Mouse (Mus musculus) cerebellum, adult 11-12 months (tissue): Measurements from ENCODE around the gene Fxyd3.

Experiments
- DNase-seq: peaks from one replicate; pipeline ENCODE4 v3.0.0; 2022

The Fxyd3 gene

DNA sequence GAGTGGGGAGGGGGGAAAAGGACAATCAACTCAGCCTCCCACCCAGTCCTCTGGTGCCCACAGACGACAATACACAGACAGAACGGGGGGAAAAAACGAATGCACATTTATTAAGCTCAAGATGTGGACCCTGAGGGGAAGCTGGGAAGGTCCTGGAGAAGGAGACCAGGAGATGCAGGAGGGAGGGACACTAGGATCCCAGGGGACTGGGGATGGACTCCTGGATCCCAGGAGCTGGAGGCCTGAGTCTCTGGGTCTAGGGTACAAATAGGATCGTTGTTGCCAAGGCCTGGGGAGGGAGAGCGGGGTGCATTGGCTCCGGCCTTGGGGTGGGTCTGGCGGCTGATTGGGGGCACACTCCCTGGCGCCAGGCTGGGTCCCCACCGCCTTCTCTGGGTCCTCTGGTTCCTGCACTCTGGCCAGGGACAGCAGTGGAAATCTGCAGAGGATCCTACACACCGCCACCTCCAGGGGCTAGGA lies 34.0 kb downstream of the Fxyd3 start, which contains the start of gene Fxyd5:
TSS of gene Fxyd5 (minus strand) at position 51 of the 480 bp plus-strand sequence.
- DNase-seq: no peak

DNA sequence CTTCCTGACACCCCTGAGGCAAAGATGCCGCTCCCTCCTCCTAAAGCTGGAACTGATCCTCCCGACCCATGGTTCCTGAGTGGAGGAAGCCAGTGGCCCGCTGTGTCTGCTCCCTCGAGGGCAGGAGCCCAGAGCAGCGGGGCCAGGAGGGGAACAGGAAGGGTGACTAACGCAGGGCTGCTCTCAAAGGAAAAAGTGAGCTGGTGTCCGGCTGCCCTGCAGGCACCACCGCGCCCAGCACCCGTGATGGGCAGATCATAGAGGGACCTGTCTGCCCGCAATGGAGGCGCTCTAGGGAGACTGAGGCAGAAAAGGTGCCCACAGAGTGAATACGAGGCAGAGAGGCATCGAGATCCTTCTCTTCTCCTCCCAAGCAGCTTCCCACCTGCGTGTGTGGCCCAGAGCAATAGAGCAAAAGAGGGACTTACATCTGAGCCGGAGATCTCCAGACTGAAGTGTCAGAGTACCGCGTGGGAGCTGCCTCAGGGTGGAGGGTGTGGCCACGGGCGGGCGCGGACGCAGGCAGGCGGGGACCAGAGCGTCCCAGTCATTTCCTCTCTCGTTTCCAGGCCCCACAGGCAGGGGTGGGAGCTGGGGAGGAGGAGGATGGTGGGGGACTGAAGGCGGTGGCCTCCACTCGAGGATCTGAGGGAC lies 34.7 kb downstream of the Fxyd3 start:
- no peak for DNase-seq

DNA sequence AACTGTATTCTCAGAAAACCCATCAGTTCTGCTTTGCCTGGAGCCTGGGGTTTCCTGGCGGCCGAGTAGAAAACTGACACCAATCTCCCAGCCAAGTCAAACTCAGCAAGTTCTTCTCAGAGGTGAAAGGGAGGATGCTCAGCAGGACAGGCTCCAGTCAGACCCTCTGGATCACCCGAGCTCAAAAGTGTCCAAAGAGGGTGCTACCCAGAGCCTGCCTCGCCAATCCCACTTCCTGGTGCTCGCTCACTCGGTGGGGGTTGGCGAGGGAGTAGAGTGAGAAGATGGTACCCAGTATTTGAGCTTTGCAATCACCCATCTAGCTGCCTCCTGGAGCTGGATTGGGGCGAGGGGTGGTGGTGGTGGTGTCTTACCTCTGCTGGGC lies 35.5 kb downstream of the Fxyd3 start:
- DNase-seq: no peak

DNA sequence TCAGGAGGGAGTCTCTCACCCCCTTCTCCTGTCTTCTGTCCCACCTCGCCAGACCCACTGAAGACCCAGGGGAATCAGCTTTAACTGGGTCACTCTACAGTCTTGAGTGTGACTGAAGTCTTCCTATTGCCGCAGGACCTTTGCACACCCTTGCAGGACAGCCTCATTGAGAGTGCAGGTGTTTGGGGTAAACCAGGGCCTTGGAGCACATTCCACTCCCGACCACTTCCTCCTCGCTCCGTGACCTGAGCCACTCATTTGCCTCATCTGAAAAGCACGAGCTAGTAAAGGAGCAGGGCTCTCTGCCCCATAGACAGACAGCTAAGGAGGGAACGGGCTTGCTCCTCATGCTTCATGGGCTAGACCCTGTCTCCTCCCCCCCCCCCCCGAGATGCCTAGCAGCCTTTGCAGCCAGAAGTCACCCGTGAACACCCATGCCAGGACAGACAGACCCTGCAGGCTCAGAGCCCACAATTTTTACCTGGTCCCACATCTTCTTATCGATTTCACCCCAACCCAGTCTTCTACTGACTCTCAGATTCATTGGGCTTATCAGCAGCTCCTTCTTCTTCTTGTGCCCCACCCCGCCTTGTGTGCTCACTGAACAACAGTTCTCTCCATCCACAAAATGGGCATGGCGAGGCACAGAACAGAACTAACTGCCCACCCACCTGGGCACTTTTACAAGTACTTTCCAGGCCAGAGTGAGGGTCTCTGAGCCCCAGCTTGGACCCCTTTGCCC lies 36.1 kb downstream of the Fxyd3 start:
- DNase-seq: no peak

DNA sequence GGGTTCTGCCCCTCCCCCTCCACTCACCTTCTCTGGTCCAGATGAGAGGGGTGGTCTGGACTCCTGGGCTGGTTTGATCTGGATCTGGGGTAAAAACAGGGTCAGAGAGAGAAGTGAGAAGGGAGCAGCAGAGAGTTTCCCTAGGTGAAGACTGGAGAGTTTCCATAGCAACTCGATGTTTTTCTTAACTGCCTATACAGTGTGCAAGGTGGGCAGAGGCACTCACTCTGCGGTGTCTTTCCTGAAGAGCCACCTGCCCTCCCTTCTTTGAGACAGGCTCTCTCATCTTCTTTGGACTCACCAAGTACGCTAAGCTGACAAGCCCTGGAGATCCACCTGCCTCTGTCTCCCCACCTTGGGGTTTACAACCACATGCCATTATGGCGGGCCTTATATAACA lies 37.5 kb downstream of the Fxyd3 start:
- no peak for DNase-seq

DNA sequence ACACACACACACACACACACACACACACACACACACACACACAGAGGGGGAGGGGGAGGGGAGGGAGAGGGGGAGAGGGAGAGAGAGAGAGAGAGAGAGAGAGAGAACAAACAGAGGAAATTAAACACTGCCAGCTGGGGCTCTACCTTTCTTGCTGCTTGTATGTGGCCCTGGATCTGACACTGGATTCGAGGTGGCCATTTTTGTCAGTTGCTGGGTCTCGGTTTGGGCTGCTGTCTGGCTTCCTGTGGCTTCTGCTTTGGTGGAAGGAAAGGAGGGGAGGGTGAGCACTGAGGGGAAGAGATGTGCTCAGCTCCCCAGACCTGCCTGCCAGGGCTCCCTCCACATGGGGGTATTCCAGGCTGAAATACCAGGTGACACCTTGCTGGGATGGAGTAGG lies 38.8 kb downstream of the Fxyd3 start:
- no peak for DNase-seq

DNA sequence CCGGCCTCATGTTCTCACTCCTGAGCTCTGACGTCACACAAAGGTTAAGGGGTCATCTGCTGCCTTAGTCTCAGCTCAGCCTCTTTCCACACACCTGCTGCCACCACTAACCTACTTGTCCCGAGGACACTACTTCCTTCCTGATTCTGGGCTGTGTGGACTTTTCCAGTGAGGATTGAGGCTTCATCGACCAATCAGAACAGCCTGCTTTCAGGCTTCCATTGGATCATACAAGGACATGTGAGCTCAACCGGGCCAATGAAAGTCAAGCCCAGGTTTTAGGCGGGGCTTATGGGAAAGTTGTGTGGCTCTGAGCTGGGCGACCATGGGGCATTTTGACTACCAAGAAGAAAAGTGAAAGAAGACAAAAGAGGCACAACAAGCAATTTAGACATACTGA lies 39.6 kb downstream of the Fxyd3 start:
- DNase-seq: no peak

DNA sequence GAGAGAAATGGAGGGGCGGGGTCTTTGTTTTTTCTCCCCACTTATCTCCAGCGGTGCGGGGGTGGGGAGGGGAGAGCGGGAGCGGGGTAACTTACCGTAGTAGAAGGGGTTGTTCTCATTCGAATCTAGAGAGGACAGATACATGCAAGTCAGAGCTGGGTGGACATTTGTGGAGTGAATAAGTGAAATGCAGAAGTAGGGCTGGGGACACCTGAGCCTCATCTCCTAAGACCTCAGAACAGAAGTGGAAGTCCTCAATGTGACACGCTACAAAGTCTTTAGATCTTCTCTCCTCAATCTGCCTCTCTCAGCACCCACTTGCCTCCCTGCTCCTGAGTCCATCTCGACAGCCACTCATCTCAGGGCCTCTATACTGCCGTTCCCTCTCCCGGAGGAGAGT lies 41.2 kb downstream of the Fxyd3 start:
- no peak for DNase-seq

DNA sequence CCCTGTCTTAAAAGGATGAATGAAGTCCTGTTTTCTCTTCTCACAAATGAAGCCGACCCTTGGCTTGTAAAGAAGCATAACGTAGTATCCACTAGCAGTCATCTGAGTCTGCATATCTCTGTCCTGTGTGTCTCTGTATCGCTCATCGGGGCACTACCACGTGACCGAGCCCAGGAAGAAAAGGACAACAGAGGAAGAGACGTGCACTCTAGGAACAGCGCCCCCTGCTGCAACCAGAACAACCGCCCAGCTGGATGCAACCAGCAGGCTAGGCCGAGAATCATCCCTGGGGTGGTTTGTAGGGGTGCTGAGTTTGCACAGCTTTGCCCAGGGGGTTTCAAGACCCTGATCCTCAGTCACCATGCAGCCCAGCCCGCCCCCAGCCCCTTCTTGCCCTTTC lies 41.7 kb downstream of the Fxyd3 start:
- no peak for DNase-seq

DNA sequence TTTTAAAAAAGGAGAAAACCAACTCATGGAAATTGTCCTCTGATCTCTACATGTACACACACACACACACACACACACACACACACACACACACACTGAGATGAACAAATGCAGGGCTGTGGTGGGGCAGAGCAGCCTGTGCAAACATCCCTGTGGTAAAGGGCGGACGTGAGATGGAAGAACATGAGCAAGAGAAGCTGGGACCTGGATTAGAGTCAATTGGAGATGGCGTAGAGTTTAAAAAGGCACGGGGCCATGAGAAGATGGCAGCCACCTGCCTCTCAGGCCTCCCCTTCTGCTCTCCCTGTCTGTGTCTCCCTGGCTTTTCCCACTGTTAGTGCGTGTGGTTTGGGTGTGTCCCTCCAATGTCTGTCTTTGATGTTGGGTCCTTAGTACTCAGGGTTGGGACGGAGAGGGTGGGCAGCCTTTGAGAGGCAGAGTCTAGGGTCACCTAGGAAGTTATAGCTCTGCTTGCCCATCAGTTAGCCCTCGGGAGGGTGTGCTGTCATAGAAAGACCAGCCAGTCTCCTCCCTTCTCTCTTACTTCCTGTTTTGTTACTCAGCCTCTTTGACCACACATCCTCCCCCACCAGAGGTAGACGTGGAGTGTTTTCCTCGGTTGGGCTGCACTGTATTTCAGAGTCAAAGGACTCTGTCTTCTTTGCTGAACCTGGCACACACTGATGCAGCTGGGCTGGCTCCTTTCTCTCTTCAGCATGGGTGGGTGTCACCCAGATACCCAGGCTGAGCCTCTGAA lies 42.9 kb downstream of the Fxyd3 start:
- DNase-seq: no peak

DNA sequence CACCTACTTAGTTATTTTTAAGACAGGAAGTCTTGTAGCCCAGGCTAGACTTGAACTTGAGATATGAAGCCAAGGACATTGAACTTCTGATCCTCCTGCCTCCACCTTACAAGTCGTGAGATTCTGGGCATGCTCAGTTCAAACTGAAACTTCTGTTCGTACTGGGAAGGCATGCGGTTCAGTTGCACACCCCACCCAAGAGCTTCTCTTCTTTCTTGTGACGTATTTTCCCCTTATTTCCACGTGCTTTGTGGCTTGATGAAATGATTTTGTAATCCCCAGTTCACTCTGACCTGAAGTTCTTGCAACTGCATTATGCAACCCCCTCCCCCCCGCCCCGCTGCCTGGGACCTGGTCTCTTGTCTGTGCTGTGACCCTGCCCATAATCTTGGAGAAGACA lies 44.8 kb downstream of the Fxyd3 start:
- no peak for DNase-seq

DNA sequence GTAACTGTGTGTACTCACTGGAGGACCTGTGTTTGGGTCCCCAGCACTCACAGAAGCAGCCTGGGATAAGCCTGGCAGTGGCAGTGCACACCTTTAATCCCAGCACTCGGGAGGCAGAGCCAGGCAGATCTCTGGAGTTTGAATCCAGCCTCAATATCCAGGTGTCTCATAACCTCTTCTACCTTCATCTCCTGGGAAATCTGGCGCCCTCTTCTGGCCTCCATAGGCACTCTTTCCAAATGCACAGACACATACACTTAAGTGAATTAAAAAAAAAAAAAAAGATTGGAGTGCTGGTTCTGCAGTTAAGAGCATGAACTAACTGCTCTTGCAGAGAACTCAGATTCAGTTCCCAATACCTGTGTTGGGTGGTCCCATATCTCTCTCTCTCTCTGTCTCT lies 45.8 kb downstream of the Fxyd3 start:
- no peak for DNase-seq

DNA sequence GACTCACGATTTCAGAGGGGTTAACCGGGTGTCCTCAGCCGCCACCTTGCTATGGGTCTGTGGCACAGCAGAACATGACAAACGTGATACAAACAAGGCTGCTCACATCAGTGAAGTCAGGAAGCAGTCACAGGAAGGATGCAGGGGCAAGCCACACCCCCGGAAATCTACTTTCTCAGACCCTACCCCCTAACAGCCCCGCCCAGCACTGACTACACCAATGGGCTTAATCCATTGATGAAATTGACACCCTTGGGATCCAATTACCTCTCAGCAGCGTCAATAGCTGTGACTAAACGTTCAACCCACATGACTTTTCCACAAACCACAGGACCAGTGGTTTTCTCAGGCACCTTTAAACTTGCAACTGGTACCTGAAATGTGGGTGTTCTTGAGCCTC lies 47.9 kb downstream of the Fxyd3 start:
- DNase-seq: no peak
